Mouse (Mus musculus) right cerebral cortex, postnatal 14 days (tissue): ENCODE results near the gene Trappc3.

ENCODE experiments used
- DNase-seq: peaks from one replicate; pipeline ENCODE4 v3.0.0; 2022

The Trappc3 gene

DNA sequence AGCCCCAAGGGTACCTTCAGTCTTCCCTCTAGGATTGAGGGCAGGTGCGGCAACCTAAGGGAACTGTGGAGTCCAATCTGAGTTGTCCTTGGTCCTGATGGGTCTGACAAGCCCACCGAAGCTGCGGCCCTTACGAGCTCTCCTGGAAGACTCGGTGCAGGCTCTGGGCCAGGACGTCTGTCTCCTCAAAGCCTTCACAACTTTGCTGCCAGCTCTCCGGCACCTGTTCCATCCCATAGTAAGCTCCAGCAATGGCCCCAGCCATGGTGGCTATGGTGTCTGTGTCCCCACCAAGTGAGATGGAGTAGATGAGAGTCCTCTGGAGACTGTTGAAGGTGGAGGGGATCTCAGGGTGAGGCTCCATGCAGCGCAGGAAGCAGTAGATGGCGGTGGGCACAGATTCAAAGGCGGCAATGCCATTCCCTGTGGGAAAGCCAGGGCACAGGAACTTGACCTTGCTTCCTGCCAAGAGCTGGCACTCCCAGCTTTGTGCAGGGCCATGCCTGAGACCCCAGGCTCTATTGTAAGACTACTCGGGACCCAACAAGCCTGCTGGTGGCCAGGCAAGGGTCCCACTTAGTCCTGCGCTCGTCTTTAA is 54.4 kb downstream of the Trappc3 start:
- DNase-seq: no peak

DNA sequence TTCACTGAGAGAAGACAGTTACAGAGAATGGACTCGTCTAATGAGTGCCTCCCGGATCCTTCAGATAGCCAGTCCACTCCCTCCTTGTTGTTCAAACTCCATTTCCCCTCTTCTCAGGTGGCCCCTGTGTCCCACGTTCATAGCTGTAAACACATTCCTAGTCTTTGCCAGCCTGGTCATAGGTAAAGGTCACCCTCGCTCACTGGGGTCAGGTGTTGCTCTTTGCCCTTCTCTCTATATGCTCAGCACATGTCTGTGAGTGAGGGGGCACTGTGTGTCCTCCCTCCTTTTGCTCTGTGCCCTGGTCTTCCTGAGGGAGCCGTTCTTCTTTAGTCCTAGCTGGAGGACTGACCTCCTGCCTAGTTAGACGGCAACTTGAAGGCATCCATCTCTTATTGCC is 57.7 kb downstream of the Trappc3 start:
- no peak for DNase-seq

DNA sequence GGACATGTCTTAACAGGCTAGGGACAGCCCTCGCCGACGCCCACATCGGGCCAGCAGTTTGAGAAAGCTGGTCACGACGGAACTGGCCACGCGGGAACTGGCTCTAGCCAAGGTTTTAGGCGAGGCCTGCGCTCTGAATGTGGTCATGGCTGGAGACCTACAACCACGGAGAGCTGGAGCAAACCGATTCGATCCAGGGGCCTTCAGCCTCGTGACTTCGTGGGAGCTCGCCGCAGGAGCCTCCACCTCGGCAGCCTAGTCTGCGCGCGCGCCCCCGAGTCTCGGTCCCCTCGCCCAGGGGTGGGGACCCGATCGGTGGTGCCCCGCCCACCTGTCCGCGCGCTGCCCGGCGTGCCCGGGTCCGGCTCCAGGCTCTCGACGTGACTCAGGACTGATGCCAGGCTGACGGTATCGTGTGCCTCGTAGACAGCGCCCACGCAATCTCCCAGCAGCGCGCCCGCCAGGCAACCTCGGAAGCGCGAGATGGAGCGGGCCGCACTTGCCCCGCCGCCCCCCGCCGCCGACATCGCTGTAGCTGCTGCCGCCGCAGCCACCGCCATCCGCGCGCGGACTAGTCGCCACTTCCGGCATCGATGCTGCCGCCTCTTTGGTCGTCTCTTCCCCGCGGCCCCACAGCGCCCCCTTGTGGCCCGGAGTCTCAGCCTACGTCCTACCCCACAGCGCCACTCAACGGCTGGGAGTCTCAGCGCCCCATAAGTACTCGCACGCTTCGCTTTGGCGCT is 59.2 kb downstream of the Trappc3 start, which contains the start of gene Adprhl2:
TSS of gene Adprhl2 (minus strand) at position 593 of the 743 bp plus-strand sequence.
- peak; percentile 100 for DNase-seq

DNA sequence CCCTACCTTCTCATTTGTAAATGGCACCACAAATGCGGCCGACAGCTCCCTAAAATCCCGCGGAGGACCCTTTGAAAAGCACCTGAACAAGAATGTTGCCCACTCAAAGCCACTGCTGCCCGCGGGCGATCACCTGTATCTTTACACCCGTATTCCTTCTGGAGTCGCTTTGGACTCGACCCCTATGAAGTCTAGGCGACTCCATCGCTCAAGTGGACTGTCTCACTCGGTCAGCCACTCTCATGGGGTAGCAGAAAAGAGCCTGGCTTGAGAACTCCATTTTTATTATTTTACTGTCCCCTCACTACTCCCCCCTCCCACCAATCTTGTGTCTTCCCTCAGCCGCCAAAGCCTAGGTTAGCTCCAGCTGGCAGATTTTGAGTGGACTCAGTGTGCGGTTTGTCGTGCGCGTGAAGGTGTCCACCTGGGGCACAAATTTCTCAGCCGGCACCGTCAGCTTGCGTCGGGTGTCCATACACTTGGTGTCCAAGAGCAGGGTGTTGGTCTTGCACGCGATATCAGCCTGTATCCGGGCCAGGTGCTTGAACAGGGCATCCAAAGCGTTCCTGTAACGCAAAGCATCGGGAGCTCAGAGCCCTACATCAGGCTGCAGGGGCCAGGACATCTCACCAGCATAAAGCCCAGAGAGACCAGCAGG is 59.9 kb downstream of the Trappc3 start:
- no peak for DNase-seq

DNA sequence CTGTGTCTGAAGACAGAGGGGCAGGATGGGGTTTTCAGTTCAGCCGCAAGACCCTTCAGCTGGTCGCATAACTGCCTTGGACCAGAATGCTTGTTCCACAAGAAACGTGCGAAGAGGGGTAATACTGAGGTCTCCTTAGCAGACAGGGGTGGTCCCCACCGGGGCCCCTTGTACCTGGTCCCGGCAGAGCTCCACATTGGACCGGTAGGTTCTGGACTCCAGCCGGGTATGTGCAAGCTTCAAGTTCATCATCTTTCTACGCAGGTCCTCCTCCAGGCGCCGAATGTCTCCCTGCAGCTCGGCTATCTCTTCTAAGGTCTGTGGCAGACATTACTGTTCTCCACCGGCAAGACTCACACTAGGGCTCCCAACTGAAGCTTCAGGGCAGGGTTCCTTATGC is 60.5 kb downstream of the Trappc3 start:
- DNase-seq: no peak

DNA sequence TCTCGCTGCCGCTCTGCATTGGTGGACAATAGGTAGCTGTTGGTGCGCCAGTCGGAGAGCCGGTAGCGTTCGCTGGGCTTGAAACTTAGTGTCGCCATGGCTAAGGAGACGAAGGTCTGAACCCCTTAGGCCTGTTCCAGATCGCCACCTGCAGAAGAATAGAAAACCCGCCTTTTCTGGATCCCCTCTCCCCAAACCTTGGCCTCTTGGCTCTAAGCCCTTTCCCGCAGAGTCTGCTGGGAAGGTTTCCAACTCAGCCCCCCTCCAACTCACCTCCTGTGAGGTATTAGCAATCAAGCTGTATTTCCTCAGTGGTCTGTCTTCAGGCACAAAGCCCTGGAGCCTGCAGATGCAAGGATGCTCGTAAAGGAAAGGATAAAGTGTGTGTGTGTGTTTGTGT is 62.7 kb downstream of the Trappc3 start:
- no peak for DNase-seq

DNA sequence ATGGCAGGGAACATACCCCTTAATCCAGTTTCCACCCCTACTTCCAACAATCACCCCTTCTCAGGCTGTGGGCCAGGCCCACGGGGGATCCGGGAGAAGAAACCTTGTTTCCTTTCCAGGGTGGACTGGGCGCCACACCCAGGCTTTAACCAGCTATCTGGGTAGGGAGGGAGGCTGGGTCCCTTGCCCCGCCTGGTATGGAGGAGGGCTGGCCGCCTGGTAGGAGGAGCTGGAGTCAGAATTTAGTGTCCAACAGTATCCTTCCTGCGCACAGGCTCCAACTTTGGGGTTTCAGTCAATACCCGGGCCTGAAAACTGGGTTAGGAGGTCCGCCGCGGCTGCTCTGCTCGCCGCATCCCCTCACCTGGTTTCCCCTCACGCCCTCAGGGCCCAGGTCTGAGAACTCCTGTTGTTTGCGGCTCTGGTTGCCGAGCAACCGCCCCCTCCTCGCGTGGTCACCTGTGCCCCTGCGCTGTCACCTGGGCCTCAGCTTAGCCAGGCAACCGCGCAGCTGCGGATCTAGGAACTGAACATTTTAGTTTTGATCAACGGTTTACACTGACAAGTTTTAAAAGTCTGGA is 63.2 kb downstream of the Trappc3 start, which contains the start of gene Tekt2:
TSS of gene Tekt2 (minus strand) at position 408 of the 581 bp plus-strand sequence.
- no peak for DNase-seq
